Mouse (Mus musculus) 3134 (cell line): ENCODE measurements around the gene Ahrr.
A peak's percentile ranks its signal among the peaks of the same experiment; 100 is the strongest.

ENCODE experiments used
- DNase-seq: peaks from one replicate; pipeline ENCODE4 v3.0.0-alpha.2; 2011; ENCODE audit warnings: low spot score; ENCODE audit not compliant: insufficient read length; ENCODE audit errors: extremely low read depth

The Ahrr gene

DNA sequence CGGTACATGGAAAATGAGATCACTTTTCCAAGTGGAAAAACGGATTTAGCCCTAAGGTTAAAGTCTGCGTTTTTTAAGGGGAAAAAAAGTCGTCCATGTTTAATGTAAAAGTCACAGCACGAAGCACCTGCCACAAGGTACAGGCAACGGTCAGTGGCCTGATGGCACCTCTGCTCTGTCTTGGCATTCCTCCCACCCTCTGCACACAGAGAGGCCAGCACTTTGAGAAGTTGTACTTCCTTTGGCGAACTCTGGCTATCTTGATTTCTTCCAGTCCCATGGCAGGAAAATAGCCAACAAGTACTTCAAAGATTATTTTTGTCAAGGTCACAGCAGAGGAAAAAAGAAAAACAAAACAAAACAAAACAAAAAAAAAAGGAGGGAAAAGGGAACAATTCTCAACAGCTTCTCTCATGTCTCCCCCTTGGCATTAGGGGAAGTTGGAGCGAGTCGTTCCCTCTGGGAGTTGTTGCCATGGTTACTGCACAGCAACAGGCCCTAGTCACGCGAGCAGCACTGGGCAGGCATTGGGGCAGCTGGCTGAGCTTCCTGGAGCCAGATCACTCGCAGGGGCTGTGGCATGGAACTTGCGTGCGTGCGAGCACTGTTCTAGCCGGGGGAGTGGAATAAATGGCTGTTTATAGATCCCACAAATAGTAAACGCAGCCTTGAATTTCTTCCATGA lies 46.8 kb downstream of the Ahrr start:
- peak; percentile 63 for DNase-seq

DNA sequence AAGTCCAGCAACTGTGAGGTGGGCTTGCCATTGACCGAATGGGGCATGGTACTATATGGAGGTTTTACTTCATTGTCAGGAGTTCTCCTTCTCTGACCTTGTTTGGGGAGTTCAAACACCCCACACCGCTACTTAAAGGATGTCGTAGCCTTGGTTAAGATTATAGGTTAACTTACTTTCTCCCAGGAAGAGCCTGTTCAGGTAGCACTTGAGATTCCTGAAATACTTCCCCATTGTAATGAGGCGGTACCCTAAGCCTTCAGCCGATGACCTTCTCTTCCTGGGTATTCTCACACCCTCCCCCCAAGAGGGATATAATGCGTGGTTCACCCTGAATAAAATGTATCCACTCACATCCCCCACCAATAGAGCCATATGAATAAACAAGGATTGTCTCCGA lies 54.6 kb downstream of the Ahrr start:
- no peak for DNase-seq

DNA sequence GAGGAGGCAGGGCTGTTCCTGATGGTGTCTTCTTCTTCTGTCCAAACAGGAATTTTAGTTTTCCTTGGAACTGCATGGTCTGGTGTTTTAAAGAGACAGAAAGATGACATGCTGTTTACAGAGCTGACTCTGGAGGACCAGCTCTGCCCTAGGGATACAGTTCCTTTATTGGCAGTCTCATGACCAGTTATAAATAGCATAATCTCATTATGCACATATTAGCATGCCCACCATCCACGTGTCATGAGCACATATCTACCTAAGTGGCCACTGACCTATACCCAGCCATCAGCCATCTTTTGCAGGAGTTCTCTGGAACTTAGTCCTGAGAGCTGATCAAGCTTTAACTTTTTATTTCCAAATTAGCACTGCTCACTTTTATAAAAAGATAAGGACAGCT lies 71.5 kb downstream of the Ahrr start:
- no peak for DNase-seq

DNA sequence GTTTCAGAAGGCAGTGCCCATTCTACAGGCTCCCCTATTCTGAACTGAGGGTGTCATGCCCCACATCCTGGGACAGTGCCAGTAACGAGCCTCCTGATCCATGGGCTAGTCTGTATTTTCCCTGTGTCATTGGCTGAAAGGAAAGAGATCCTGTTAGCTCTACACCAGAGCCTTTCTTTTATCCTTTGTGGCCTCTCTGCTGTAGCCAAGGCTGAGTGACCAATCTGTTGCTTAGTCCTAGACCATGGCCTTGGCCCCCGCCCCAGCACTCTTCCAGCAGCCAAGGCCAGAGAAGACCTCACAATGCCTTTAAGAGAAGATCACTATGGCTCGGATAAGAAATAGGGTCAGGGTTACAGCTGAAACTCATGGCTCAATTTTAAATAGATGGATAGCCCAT lies 73.7 kb downstream of the Ahrr start:
- no peak for DNase-seq

DNA sequence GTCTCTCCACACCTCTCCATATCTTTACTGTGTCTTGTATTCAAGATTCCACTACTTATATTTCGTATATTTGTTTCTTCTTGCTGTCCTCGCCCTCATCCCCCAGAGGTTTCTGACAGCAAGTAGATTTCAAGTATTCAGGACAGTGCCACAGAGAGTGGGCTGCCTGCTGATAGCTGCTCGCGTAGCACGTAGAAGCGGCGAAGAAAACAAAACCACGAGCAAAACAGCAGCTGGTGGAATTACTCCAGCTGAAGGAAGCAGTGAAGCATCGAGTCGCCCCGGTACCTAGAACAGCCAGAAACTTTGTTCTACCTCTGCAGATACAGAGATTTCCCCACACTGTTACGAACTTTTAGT lies 83.2 kb downstream of the Ahrr start:
- no peak for DNase-seq

DNA sequence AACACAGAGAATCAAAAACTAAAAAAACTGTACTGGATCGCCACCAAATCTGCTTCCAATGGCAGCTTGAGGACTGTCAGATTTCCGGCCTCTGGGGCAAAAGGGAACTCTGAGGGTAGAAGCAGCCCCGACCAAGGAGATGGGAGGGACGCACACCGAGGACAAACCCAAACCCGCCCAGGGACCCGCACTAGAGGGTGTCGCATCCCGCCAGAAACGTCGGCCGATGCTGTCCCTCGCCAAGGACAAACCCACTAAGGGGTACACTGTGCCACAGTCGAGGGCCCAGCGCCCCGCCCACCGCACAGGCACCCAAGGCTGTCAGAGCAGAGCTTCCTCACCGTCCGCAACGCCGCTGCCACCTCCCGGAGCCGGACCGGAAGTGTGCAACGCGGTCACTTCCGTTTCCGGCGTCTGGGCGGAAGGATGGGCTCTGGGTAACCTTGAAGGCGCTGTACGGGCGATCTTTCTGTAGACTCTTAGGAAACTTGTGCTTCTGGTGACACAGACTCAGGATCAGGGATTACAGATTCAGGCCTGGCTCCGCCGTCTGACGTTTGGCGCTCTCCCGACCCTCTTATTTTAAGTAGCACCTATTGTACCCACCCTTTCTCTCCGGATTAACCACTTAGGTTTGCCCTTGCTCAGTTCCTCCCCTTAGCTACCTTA lies 83.7 kb downstream of the Ahrr start, which contains the start of gene Exoc3:
Gene Exoc3, minus strand, starts transcription at position 416 of the 669 bp plus-strand sequence.
- peak; percentile 93 for DNase-seq

DNA sequence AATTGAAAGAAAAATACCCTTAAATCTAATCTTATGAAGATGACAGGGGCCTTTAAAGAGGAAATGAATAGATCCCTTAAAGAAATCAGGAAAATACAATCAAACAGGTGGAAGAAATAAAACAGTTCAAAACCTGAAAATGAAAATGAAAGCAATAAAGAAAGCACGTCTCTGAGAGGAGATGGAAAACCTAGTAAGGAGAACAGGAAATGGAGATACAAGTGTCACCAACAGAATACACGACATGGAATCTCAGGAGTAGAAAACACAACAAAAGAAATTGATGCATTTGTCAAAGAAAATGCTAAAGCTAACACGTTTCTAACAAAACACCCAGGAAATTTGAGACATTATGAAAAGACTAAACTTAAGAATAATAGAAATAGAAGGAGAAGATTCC lies 95.7 kb downstream of the Ahrr start:
- DNase-seq: no peak

DNA sequence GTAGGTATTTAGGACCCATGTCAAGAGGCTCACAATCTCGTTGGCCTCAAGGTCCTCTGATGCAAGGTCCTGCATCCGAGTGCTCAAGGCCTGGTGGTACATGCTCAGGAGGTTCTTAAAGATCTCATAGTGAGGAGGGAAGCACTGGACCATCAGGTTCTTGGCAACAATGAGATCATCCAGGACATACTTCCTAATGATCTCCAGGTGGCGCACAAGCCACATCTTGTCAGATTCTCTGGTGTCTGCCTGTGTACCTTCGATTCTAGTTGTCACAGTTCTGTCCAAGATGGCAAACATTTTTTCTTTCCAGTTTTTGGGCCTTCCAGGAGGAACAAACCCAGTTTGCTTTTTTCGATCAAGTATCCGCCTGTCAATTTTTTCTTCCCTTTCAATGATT lies 99.5 kb downstream of the Ahrr start:
- DNase-seq: no peak

DNA sequence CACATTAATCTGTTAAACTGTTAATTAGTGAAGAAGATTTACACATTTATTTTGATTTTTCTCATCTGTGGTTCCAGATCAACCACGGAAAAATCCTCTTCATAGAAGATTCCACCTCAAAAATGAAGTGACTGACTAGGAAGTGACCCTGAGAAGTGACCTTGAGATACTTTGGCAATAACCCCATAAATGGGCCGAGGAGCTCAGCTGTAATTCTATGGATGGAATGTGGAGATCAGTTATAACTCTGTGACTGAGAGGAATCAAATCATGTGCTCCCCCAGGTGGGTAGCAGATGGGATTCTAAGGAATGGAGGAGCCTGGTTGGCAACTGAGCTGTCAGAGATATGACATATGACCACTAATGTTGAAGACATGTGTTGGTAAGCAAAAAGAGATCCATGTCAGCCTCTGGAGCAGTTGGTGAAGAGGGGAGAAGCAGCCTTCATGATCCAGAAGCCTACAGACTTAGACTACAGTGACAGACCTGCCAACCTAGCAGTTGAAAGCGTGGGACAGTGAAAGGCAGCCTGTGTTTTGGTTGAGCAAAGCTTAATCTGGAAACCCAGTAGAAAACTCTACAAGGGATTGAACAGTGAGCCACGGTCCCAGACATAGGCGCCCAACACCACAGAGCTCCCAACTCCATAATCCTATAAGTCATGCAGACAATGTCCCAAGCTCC lies 109.0 kb downstream of the Ahrr start:
- DNase-seq: no peak

DNA sequence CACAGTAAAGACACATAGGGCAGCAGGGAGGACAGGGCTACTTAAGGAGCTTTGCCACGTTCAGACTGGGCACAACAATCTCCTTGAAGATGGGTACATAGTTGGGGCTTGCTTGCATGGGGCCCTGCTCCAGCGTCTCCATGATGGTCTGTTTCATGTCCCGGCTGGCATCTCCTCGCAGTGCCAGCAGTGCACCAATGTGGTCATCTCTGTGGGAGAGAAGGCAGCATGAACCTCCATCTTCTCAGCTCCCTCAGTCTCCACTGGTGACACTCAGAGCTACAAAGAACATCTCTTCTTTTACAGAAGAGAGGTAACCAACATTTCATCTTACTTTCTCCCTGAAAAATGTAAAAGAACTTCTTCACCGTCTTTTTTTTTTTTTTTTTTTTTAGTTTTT lies 120.1 kb downstream of the Ahrr start:
- no peak for DNase-seq

DNA sequence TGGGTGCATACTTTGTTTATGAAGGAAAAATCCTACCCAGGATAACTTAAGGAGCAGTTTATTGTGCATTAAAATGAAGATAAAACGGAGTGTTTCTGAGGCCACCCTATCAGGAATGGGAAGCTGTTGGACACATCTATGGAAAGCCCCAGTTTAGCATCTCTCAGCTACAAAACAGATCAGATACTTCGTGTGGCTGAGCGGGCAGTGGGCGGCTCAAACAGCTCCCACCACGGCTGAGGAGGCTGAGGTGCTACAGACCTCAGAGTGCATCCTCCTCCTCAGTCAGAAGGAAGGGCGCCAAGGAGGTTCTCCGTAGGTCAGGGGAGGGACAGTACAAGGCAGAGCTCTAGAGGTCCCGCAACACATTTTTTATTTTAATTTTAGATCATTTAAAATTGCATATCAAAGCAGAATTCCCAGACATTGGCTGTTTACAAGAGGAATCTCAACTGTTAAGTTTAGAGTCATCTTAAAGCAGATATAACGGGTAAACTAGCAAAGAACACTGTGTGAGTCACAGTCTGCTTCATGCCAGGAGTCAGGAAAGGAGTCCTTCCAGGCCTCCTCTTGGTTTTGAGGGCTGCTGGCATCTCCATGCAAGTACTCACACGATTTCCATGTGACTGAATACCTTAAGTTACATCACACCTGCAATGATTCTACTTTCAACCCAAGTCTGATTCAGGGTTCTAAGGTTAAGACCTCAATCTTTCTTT lies 122.5 kb downstream of the Ahrr start:
- DNase-seq: no peak

DNA sequence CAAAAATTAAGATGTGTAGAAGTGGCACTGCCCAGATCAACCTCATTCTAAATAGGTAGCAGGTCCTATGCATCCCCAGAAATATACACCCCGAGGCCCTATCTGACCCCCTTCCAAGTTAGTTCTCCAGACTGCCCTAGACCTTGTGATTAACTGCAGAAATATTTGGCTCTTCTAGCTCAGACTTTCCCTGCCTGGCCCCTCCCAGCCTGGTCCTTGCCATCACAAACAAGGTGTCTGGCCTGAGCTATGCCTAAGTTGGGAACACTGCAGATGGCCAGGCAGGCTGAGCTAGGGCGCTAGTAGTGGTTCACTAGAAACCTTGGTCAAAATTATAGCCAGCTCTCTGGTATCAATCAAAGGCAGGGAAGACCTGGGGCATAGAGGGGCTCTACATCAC lies 124.6 kb downstream of the Ahrr start:
- peak; percentile 57 for DNase-seq

DNA sequence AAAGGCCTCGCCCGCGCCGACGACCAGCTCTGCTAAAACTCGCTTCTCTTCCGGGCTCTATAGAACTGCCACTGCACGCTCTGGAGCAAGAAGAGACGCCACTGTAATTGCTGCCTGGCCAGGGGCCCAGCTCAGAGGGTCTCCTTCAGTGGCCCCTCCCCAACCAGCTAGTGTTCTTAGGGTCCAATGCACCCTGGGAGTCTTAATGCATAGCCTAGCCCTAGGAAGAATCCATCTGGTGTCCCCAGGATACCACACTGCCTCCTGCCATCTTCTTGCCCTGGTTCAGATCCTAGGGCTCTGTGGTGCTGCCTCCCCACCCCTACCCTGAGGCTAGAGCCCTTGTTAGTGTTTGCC lies 125.1 kb downstream of the Ahrr start:
- no peak for DNase-seq

DNA sequence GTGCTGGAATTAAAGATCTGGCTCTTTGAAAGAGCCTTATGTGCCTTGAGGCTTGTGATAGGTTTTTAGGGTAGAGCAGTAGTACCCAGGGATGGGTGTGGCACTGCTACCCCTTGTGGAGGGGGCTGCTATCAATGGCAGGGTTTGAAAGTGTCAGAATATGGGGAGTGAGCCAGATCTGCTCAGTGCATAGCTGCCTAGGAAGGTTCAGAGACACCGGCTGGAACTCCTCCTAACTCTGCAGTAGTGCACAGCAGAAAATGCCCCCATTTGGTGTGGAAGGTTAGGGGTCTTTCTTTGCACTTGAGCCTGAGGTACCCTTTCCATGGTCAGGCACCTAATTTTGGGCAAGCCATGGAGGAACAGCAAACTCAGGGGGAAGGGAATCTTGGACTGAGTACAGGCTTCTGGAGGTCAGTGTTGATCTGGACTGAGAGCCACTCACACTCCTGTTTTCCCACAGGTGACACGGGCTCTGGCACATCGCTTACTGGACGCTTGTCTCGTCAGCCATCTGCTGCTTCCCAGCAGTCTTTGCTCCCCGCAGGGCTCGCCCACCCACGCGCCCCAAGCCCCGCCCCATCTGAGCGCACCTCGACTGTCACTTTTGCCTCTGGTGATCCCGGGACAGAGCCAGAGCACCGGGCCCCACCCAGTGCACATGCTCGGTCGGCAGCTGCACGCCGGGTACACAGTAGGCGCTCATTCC lies 125.6 kb downstream of the Ahrr start:
- no peak for DNase-seq
